Mouse (Mus musculus) urinary bladder, adult 18-20 months (tissue): Measurements from ENCODE around the gene Cyp1a1.

ENCODE experiments used
- DNase-seq, 2 experiments: peaks; one replicate each; pipeline ENCODE4 v3.0.0; 2022; ENCODE audit warnings: low spot score in 2 of 2, mixed read lengths in 2 of 2

The Cyp1a1 gene

GRCm38 (mm10) chr9:57687751-57688150, at the start of gene Cyp1a1:
Cyp1a1 (plus strand) TSS chr9:57687928.
- DNase-seq = no peak

GRCm38 (mm10) chr9:57638651-57639459, 48.9 kb upstream of the Cyp1a1 start:
- peak; percentile 65 to 83 for DNase-seq

GRCm38 (mm10) chr9:57639661-57640328, 47.9 kb upstream of the Cyp1a1 start:
- DNase-seq = no peak

- peak; percentile 51 to 70 for DNase-seq
These were observed 47.3 kb upstream of the Cyp1a1 start for GRCm38 (mm10) chr9:57640384-57640783.

- DNase-seq = no peak
These were observed 46.7 kb upstream of the Cyp1a1 start for GRCm38 (mm10) chr9:57641022-57641421.

- no peak for DNase-seq
These were observed 45.8 kb upstream of the Cyp1a1 start for GRCm38 (mm10) chr9:57641775-57642550.

- DNase-seq = no peak
These were observed 44.4 kb upstream of the Cyp1a1 start for GRCm38 (mm10) chr9:57643169-57643855.

- DNase-seq = no peak
These were observed 43.9 kb upstream of the Cyp1a1 start for GRCm38 (mm10) chr9:57643856-57644180.

GRCm38 (mm10) chr9:57644442-57644943, 43.2 kb upstream of the Cyp1a1 start:
- peak in 1 of 2 experiments; percentile 36 for DNase-seq

GRCm38 (mm10) chr9:57644944-57645893, 42.5 kb upstream of the Cyp1a1 start:
- DNase-seq = peak; percentile 87 to 92

- DNase-seq = no peak
These were observed 41.1 kb upstream of the Cyp1a1 start for GRCm38 (mm10) chr9:57646551-57647103.

- DNase-seq = no peak
These were observed 40.2 kb upstream of the Cyp1a1 start for GRCm38 (mm10) chr9:57647286-57648108.

GRCm38 (mm10) chr9:57650130-57650785, 37.5 kb upstream of the Cyp1a1 start:
- DNase-seq = no peak

GRCm38 (mm10) chr9:57650786-57651311, 36.9 kb upstream of the Cyp1a1 start:
- DNase-seq = no peak

- DNase-seq = no peak
These were observed 35.4 kb upstream of the Cyp1a1 start for GRCm38 (mm10) chr9:57652351-57652750.

- DNase-seq = no peak
These were observed 34.9 kb upstream of the Cyp1a1 start for GRCm38 (mm10) chr9:57652855-57653254.

- DNase-seq = no peak
These were observed 34.4 kb upstream of the Cyp1a1 start, which contains the start of gene Csk for GRCm38 (mm10) chr9:57653283-57653682. Csk (minus strand) TSS chr9:57653631.

- DNase-seq = no peak
These were observed 32.8 kb upstream of the Cyp1a1 start for GRCm38 (mm10) chr9:57654966-57655365.
